Mouse (Mus musculus): Measurements from ENCODE around the gene Rusc1. TPM values are rescaled to one million over a fixed set of nuclear protein-coding genes. Genes with fewer than 3 reads are reported as not detected.
A peak's percentile ranks its signal among the peaks of the same experiment; 100 is the strongest.

The Rusc1 gene
- total and polyA plus RNA-seq, 3 experiments, result 6.4 to 14.4 (median 13.6) TPM

DNA sequence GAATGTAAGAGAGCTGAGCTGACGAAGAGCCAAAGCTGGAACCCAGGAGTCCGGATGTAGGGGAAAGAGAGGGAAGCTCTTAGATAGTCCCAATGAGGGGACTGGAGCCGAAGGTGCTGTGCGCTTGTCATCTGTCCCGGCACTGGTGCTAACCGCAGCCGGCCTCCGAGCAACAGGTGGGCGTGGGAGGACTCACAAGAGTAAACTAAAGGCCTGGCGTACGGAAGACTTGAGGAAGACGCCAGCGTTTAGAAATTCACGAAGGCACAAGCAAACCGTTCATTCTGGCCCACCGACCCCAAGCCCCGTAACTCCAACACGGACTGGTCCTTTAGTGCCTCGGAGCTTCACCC, 8.3 kb upstream of the Rusc1 start:
- H3K4me1 ChIP-seq (ENCODE audit: insufficient read depth, low read depth, low read length), result peaks cover 64% of the 10 kb centered on the region
- H3K27me3 ChIP-seq (ENCODE audit: insufficient read depth, low read length), result no peaks in the 10 kb centered on the region
- TF ChIP-seq TAL1 (conservative IDR thresholded peaks at IDR 0.05; ENCODE audit: low read depth, low read length) (no peak), GATA2 (IDR thresholded peaks at IDR 0.05; ENCODE audit: borderline replicate concordance, low read depth, low read length) (no peak), GATA1 (IDR thresholded peaks at IDR 0.05; ENCODE audit: borderline replicate concordance, low read length) (no peak), CTCF (IDR thresholded peaks at IDR 0.05; ENCODE audit: low read depth, low read length) (no peak), POLR2AphosphoS5 (IDR thresholded peaks at IDR 0.05; ENCODE audit: insufficient replicate concordance, low read depth, low read length) (no peak)
- peaks cover 46% of the 10 kb centered on the region for H3K36me3 ChIP-seq (replicated peaks)
- no peaks in the 10 kb centered on the region for H3K9me3 ChIP-seq (replicated peaks)
- H3K4me3 ChIP-seq (ENCODE audit: low read depth, low read length), result peak overlapping the region; percentile 87
- DNase-seq (ENCODE audit: low spot score) (peak; percentile 50), ATAC-seq (ENCODE audit: extremely low read depth, insufficient number of reproducible peaks, low FRiP score, poor library complexity, severe bottlenecking) (no peak)

DNA sequence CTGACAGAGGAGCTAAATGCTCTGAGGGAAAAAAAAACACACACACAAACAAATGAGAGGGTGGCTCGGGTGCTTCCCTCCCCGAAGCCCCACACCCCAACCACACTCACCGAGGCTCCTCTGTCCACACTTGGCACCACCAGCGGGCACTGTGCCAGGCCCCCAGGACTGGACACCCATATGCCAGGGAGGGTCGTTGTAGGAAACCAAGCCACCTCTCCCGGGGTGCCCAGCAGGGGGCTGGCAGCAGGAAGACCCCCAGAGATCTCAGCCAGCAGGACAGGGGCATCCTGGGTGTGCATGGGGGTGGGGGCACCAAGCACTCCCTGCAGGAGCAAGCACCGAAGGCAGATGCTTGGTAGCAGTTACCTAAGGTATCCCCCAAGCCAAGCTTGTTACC, 7.7 kb upstream of the Rusc1 start, which contains the start of gene Gm43738:
Gene Gm43738 (minus strand): TSS at position 289 of the 400 bp plus-strand sequence.
- TF ChIP-seq GATA2 (IDR thresholded peaks at IDR 0.05; ENCODE audit: borderline replicate concordance, low read depth, low read length) (no peak), CTCF (IDR thresholded peaks at IDR 0.05; ENCODE audit: low read depth, low read length) (no peak), POLR2AphosphoS5 (IDR thresholded peaks at IDR 0.05; ENCODE audit: insufficient replicate concordance, low read depth, low read length) (no peak), TAL1 (conservative IDR thresholded peaks at IDR 0.05; ENCODE audit: low read depth, low read length) (no peak), GATA1 (IDR thresholded peaks at IDR 0.05; ENCODE audit: borderline replicate concordance, low read length) (no peak)
- Histone ChIP-seq H3K36me3 (replicated peaks) (peaks cover 52% of the 10 kb centered on the region), H3K9me3 (replicated peaks) (no peaks in the 10 kb centered on the region), H3K4me3 (ENCODE audit: low read depth, low read length) (peak within 1 kb of the TSS; percentile 87), H3K27me3 (ENCODE audit: insufficient read depth, low read length) (no peaks in the 10 kb centered on the region), H3K4me1 (ENCODE audit: insufficient read depth, low read depth, low read length) (peaks cover 68% of the 10 kb centered on the region)
- no peak for ATAC-seq (ENCODE audit: extremely low read depth, insufficient number of reproducible peaks, low FRiP score, poor library complexity, severe bottlenecking)
- DNase-seq (ENCODE audit: low spot score), result no peak

DNA sequence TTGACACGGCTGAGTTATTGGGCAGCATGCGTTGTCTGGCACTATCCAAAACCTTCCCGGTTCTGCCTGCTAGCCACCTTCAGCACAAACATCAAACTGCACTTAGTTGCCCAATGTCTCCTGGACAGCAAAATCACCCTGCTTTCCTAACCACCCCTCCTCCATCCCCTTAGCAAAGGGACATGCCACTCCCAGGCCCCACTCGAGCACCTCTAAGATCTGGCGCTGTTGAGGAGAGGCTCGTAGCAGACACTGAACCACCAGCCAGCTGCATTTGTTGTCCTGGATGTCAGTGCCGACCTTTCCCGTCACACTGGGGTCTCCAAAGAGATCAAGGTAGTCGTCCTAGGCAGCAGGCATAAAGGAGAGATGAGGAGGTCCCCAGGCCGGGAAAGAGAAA, 910 bp upstream of the Rusc1 start:
- peaks cover 96% of the 10 kb centered on the region for H3K4me1 ChIP-seq (ENCODE audit: insufficient read depth, low read depth, low read length)
- H3K36me3 ChIP-seq (replicated peaks), result peaks cover 63% of the 10 kb centered on the region
- no peak for DNase-seq (ENCODE audit: low spot score)
- no peak overlapping the region for H3K4me3 ChIP-seq (ENCODE audit: low read depth, low read length)
- no peak for TF ChIP-seq CTCF (IDR thresholded peaks at IDR 0.05; ENCODE audit: low read depth, low read length)
- no peak for TF ChIP-seq GATA2 (IDR thresholded peaks at IDR 0.05; ENCODE audit: borderline replicate concordance, low read depth, low read length)
- TF ChIP-seq POLR2AphosphoS5 (IDR thresholded peaks at IDR 0.05; ENCODE audit: insufficient replicate concordance, low read depth, low read length), result no peak
- TF ChIP-seq TAL1 (conservative IDR thresholded peaks at IDR 0.05; ENCODE audit: low read depth, low read length), result no peak
- TF ChIP-seq GATA1 (IDR thresholded peaks at IDR 0.05; ENCODE audit: borderline replicate concordance, low read length), result no peak
- no peak for ATAC-seq (ENCODE audit: extremely low read depth, insufficient number of reproducible peaks, low FRiP score, poor library complexity, severe bottlenecking)
- peaks cover 14% of the 10 kb centered on the region for H3K27me3 ChIP-seq (ENCODE audit: insufficient read depth, low read length)
- H3K9me3 ChIP-seq (replicated peaks), result no peaks in the 10 kb centered on the region

DNA sequence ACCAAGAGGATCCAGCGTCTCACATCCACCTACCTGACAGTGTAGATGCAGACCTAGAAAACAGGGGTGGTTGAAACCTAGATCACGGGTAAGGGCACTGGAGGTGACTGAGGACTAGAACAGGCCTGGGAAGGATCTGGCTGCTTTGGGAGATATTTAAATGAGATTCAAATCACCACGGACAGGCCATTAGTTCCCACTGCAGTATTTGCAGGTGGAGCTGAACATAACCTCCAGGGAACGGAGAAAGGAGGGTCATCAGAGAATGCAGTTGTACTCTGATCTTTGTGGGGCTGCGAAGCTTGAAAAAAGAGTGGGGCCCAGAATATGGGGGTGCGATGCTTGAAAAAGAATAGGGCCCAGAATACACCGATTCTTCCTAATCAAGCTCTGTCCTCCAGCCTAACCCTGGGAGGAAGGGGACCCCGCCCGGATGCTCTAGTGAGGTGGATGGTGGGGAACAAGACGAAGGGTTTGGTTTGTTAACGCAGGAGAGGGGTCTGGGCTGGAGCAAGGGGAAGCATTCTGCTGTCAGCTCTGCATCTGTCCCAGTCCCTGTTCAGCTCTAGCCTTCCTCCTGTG, 511 bp downstream of the Rusc1 start:
- Histone ChIP-seq H3K27me3 (ENCODE audit: insufficient read depth, low read length) (peaks cover 14% of the 10 kb centered on the region), H3K36me3 (replicated peaks) (peaks cover 63% of the 10 kb centered on the region), H3K9me3 (replicated peaks) (no peaks in the 10 kb centered on the region), H3K4me1 (ENCODE audit: insufficient read depth, low read depth, low read length) (peaks cover 97% of the 10 kb centered on the region), H3K4me3 (ENCODE audit: low read depth, low read length) (no peak overlapping the region)
- DNase-seq (ENCODE audit: low spot score) (no peak), ATAC-seq (ENCODE audit: extremely low read depth, insufficient number of reproducible peaks, low FRiP score, poor library complexity, severe bottlenecking) (no peak)
- TF ChIP-seq CTCF (IDR thresholded peaks at IDR 0.05; ENCODE audit: low read depth, low read length) (no peak), POLR2AphosphoS5 (IDR thresholded peaks at IDR 0.05; ENCODE audit: insufficient replicate concordance, low read depth, low read length) (no peak; the same call in 1 of the 2 replicates), GATA1 (IDR thresholded peaks at IDR 0.05; ENCODE audit: borderline replicate concordance, low read length) (no peak), TAL1 (conservative IDR thresholded peaks at IDR 0.05; ENCODE audit: low read depth, low read length) (no peak), GATA2 (IDR thresholded peaks at IDR 0.05; ENCODE audit: borderline replicate concordance, low read depth, low read length) (no peak)

DNA sequence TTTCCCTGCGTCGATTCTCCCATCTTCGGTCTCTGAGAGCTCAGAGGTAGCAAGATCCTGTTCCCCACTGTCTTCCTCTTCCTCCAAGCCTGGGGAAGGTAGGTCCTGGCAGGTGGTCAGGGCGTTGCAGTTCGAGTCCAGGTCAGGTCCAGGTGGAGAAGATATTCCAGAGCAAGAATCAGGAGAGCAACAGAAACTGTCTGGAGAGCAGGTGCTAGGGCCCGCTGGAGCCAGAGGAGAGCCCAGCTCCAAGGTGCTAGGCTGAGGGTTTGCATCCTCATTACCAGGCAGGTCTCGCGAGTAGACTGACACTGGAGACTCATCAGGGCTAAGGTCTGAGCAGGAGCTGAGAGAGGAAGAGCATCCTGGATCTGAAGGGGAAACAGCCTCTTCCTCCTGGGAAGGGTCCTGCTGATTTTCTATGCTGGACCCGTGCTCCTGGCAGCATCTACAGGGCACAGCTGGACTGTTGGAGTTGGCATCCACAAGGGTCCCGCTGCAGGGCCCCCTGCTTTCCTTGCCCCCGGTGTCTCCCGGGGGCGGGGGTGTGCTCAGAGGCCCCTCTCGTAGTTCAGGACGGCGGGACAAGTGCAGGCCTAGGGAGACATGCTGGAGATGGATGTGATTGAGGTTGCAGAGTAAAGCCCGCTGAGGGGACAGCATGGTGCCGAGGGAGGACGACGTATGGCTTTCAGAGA, 1.2 kb downstream of the Rusc1 start:
- TF ChIP-seq POLR2AphosphoS5 (IDR thresholded peaks at IDR 0.05; ENCODE audit: insufficient replicate concordance, low read depth, low read length), result no peak
- TF ChIP-seq CTCF (IDR thresholded peaks at IDR 0.05; ENCODE audit: low read depth, low read length), result no peak
- no peak for TF ChIP-seq TAL1 (conservative IDR thresholded peaks at IDR 0.05; ENCODE audit: low read depth, low read length)
- TF ChIP-seq GATA1 (IDR thresholded peaks at IDR 0.05; ENCODE audit: borderline replicate concordance, low read length), result no peak
- TF ChIP-seq GATA2 (IDR thresholded peaks at IDR 0.05; ENCODE audit: borderline replicate concordance, low read depth, low read length), result no peak
- no peaks in the 10 kb centered on the region for H3K9me3 ChIP-seq (replicated peaks)
- H3K27me3 ChIP-seq (ENCODE audit: insufficient read depth, low read length), result peaks cover 14% of the 10 kb centered on the region
- H3K36me3 ChIP-seq (replicated peaks), result peaks cover 60% of the 10 kb centered on the region
- no peak for DNase-seq (ENCODE audit: low spot score)
- no peak for ATAC-seq (ENCODE audit: extremely low read depth, insufficient number of reproducible peaks, low FRiP score, poor library complexity, severe bottlenecking)
- H3K4me1 ChIP-seq (ENCODE audit: insufficient read depth, low read depth, low read length), result peaks cover 97% of the 10 kb centered on the region
- H3K4me3 ChIP-seq (ENCODE audit: low read depth, low read length), result no peak overlapping the region; the same call in 1 of the 2 replicates

All from G1E (cell line).